Mouse (Mus musculus) hematopoietic stem cell, adult 5-6 weeks (primary cell): Measurements from ENCODE around the gene 1700017D01Rik. TPM values are rescaled to one million over a fixed set of nuclear protein-coding genes. Genes with fewer than 3 reads are reported as not detected.

Experiments used
- ATAC-seq, 2 experiments: fragments of 125-278 bp in 1 of 2; replicated peaks in 1 of 2; 2 replicates each; pipeline ENCODE4 v1.8.0; 2016 to 2017; ENCODE audit warnings: inconsistent platforms in 2 of 2, mild to moderate bottlenecking in 2 of 2, moderate number of reproducible peaks in 2 of 2, low read depth in 1 of 2, moderate TSS enrichment in 1 of 2; ENCODE audit not compliant: low FRiP score in 2 of 2, poor library complexity in 2 of 2, severe bottlenecking in 2 of 2, insufficient read depth in 1 of 2, low TSS enrichment in 1 of 2
- total RNA-seq: library from RNA; stranded (forward); fragments of 172-1452, 232-1000 nt; gene quantifications from 2 replicates; pipeline ENCODE4 v1.2.3, GENCODE M21; 2017

Gene 1700017D01Rik
- total RNA-seq, 1 experiment from 2014 or later = not detected

DNA sequence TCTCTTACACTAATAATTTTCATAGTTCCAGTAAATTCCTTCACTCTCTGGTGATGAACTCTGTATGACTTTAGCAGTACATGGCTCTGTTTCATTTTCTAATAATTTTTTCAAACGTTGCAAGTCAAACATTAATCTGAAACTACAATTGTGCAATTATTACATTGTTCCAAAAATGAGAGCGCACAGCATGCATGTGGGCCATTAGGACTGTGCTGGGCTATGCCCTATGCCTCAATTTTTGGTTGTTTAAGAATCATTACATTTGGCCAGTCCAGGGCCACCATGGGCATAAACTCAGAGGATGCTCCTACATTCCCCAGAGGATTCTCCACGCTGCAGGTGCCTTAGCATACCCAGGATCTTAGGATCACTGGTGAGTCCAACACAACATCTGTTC is 77.4 kb downstream of the 1700017D01Rik start:
- ATAC-seq = no peak

DNA sequence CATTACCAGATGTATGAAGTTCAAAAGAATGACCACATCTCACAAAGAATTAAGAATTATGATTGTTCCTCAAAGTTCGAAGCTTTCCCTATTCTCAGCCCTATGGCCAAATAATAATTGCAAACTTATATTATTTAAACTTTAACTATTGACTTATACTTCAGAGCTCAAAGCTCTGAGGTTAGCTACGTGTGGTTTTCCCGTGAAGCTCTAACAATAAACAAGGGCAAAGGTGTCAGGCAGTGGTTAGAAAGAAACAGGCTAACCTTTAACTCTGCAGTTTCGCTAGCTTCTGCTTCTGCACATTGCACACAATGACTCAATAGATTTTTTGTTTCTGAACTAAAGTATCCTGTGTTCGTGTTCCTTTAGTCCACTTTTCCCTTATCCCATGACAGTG is 77.8 kb downstream of the 1700017D01Rik start:
- ATAC-seq = no peak

DNA sequence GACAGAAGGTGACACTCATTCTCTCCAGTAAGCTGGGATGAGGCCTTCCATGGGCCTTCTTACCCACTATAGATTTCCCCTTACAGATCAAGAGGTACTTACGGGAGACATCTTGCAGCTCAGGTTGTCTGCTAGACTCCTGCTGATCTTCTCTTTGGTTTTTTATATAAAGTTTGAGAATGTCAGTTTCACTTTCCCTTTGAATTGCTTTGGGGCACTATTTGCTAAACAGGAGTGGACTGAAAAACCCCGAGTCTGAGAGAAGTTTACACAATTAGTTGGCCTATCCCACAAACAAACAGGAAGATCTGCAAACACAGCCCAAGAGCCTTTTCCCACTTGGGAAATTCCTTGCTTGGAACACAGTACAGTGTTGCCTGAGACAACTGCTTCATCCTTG is 80.4 kb downstream of the 1700017D01Rik start:
- ATAC-seq = no peak

DNA sequence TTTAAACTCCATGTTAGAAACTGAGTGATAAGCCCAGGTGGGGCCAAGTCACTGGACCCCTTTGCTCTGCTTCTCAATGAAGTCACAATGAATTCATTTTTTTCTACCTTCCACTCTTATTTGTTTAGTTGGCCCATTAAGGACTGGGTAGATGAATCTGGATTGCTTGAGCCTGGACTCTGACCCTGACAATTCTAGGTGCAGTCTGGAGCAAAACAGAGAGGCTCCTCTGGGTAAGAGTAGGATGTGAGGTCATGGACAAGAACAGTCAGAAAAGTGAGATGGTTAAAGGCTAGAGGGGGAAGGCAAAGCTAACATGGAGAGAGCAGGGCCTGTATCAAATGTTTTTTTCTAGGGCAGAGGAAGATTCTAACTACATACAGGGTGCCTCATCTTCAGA is 81.2 kb downstream of the 1700017D01Rik start:
- ATAC-seq = no peak

DNA sequence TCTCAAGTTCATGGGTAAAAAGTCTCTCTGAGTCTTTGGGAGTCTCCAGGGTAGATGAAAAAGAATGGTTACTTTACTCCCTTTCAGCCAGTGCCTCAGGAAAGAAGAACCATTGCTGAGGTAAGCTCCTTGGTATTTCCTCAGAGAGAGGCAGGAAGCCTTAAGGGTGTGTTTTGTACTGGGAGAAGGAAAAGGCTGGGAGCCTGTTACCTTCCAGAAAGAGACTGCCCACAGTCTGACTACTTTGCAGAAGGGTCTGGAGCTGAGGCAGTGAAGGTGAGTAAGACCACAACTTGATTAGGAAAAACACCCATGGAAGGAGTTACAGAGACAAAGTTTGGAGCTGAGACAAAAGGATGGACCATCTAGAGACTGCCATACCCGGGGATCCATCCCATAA is 82.2 kb downstream of the 1700017D01Rik start:
- no peak for ATAC-seq

DNA sequence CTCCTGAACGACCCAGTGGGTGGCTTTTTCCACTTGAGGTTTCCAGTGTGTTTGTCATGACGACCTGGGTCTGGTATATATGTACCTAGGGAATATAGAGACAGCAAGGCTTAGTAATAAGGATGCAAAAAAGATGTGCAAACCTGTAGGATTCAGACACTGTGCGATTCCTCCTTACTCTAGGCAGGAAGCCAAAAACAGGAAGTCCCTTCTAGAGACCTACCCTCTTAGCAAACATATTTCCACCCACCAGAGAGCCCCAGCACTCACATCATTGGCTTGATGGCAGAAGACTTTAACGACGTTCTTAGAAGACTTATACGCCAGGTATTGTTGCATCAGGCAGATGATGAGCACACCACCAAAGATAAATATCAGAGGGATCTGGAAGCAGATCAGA is 82.7 kb downstream of the 1700017D01Rik start:
- ATAC-seq = peak; percentile 46 to 57; a peak in 1 of 4 replicates

Other genes with a start within 250 kb of the 1700017D01Rik start
- 17.5 and 20.7 TPM in 2 replicates for gene Tmem109, start 248.9 kb downstream of the 1700017D01Rik start, total RNA-seq
- gene Prpf19, start 235.6 kb downstream of the 1700017D01Rik start, total RNA-seq = 109 and 145 TPM in 2 replicates
- not detected in 2 replicates for gene Zp1, start 210.2 kb downstream of the 1700017D01Rik start, total RNA-seq
- 0.10 and 0.75 TPM in 2 replicates for gene Ptgdr2, start 193.7 kb downstream of the 1700017D01Rik start, total RNA-seq
- gene Ccdc86, start 181.6 kb downstream of the 1700017D01Rik start, total RNA-seq = 20.8 and 23.7 TPM in 2 replicates
- gene Ms4a10, start 156.2 kb downstream of the 1700017D01Rik start, total RNA-seq = not detected in 2 replicates
- gene Ms4a15, start 137.6 kb downstream of the 1700017D01Rik start, total RNA-seq = not detected in 2 replicates
- not detected in 2 replicates for gene Ms4a18, start 112.8 kb downstream of the 1700017D01Rik start, total RNA-seq
- 0.55 TPM in 1 of 2 replicates, not detected in the other for gene Ms4a8a, start 49.8 kb downstream of the 1700017D01Rik start, total RNA-seq
- gene 1700025F22Rik, start 34.4 kb upstream of the 1700017D01Rik start, total RNA-seq = not detected in 2 replicates
- gene Ms4a13, start 65.9 kb upstream of the 1700017D01Rik start, total RNA-seq = not detected in 2 replicates
- gene Ms4a12, start 101.6 kb upstream of the 1700017D01Rik start, total RNA-seq = not detected in 2 replicates
- gene Ms4a1, start 135.4 kb upstream of the 1700017D01Rik start, total RNA-seq = 0.38 TPM in 1 of 2 replicates, not detected in the other
- not detected in 2 replicates for gene Ms4a5, start 153.0 kb upstream of the 1700017D01Rik start, total RNA-seq
- gene Ms4a14, start 183.6 kb upstream of the 1700017D01Rik start, total RNA-seq = not detected in 2 replicates
- gene Ms4a7, start 205.3 kb upstream of the 1700017D01Rik start, total RNA-seq = 2.8 TPM in 1 of 2 replicates, not detected in the other
- gene Ms4a4a, start 244.6 kb upstream of the 1700017D01Rik start, total RNA-seq = not detected in 2 replicates